Mouse (Mus musculus) embryonic fibroblast, embryonic 13.5 days (primary cell): ENCODE results near the gene B3gntl1.

Source experiments
- CTCF ChIP-seq: IDR thresholded peaks from 2 replicates; pipeline ENCODE4 v1.5.1; 2011; ENCODE audit warnings: mild to moderate bottlenecking, control low read depth, low read length, moderate library complexity, borderline replicate concordance; ENCODE audit not compliant: insufficient read depth
- POLR2A ChIP-seq: IDR thresholded peaks from 2 replicates; pipeline ENCODE4 v1.6.1; 2011; ENCODE audit warnings: low read depth, mild to moderate bottlenecking, control low read depth, low read length, moderate library complexity

- TF ChIP-seq CTCF (no peak), POLR2A (peak; percentile 97)
Observed at GRCm38 (mm10) chr11:121702111-121702894, 29.4 kb upstream of the B3gntl1 start.
